Mouse (Mus musculus) stomach, embryonic 14.5 days (tissue): ENCODE measurements at regions not wholly inside any gene's neighbourhood (a gene's known extent, or its start where the extent isn't known, plus 50 kb on each side); places are given as distances from the start of the nearest gene placed in this dataset.

Experiments used
- ATAC-seq: fragments of 200-750 bp; cut with Nextera tagmentation; 2 replicates; pipeline ENCODE4 v1.8.0; 2017; ENCODE audit warnings: low read depth, moderate TSS enrichment; ENCODE audit not compliant: insufficient number of reproducible peaks, insufficient read depth, low FRiP score
- H3K27ac ChIP-seq: fragments of 300-500 bp; sonication (generic); 2 replicates; pipeline ENCODE4 v1.5.1; 2014; ENCODE audit warnings: mild to moderate bottlenecking, low read length, moderate library complexity, mixed read lengths
- H3K27me3 ChIP-seq: fragments of 300-500 bp; sonication (generic); 2 replicates; pipeline ENCODE4 v1.6.1; 2014; ENCODE audit warnings: low read length, control low read depth, mixed read lengths; ENCODE audit not compliant: control insufficient read depth, insufficient read depth
- H3K36me3 ChIP-seq: fragments of 300-500 bp; sonication (generic); 2 replicates; pipeline ENCODE4 v1.6.1; 2014; ENCODE audit warnings: mild to moderate bottlenecking, control low read depth, low read length, moderate library complexity, mixed read lengths; ENCODE audit not compliant: control insufficient read depth, insufficient read depth
- H3K4me1 ChIP-seq: fragments of 300-500 bp; sonication (generic); 2 replicates; pipeline ENCODE4 v1.6.1; 2014; ENCODE audit warnings: low read length, control low read depth, mixed read lengths; ENCODE audit not compliant: control insufficient read depth, insufficient read depth
- H3K4me2 ChIP-seq: fragments of 300-500 bp; sonication (generic); replicated peaks from 2 replicates; pipeline ENCODE4 v1.6.1; 2014; ENCODE audit warnings: low read depth, low read length, control low read depth
- H3K4me3 ChIP-seq: fragments of 300-500 bp; sonication (generic); 2 replicates; pipeline ENCODE4 v1.5.1; 2014; ENCODE audit warnings: low read depth, low read length, control low read depth
- H3K9ac ChIP-seq: fragments of 300-500 bp; sonication (generic); replicated peaks from 2 replicates; pipeline ENCODE4 v1.6.1; 2014; ENCODE audit warnings: low read depth, mild to moderate bottlenecking, control low read depth, low read length, moderate library complexity, mixed read lengths
- H3K9me3 ChIP-seq: fragments of 300-500 bp; sonication (generic); 2 replicates; pipeline ENCODE4 v1.6.1; 2016; ENCODE audit warnings: low read depth, low read length, control low read depth; ENCODE audit not compliant: control insufficient read depth
- WGBS: fragments of 180-500 bp; shearing (Covaris S2); extraction: QIAGEN DNeasy Blood & Tissue Kit; methylation state at CpG from one replicate; pipeline ENCODE4 v1.1.7; 2014; 5-methylcytosine and 5-hydroxymethylcytosine counted together

DNA sequence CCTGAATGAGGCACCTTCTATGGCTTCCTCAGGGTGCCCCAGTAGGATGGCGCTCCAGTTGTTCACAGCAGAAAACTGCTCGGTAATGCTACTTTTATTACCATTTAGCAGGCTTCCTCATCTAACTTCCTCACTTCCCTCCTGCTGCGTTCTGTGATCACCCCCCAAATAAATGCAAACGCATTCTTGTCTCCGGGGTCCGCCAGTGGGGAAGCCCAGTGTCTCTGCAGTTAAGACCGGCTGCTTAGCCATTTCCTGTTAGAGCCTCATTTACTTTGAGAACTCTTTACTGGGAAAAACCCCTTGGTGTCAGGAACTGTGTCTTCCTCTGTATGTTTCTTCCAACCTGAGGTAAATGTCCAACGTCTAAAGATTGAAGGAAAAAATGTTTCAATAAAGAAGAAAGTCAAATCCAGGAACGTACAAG lies 50.2 kb upstream of the Bbx start:
- Histone ChIP-seq H3K4me2 (no peak overlapping the region), H3K27me3 (no peaks in the 10 kb centered on the region)

More for the DNA sequence above, 50.2 kb upstream of the Bbx start:
- ATAC-seq: no peak
- Histone ChIP-seq H3K4me3 (no peak overlapping the region), H3K4me1 (no peaks in the 10 kb centered on the region), H3K9ac (no peak overlapping the region), H3K36me3 (no peaks in the 10 kb centered on the region), H3K9me3 (no peaks in the 10 kb centered on the region), H3K27ac (no peak overlapping the region)
- WGBS: 39% methylated on average over 9 of the region's 9 CpGs
